Mouse (Mus musculus) C2C12 (cell line): ENCODE results near the gene Lfng.

Source experiments
- CTCF ChIP-seq: IDR thresholded peaks from one replicate; pipeline ENCODE4 v1.5.1; 2011; ENCODE audit not compliant: control insufficient read depth, insufficient read depth, insufficient read length
- MAX ChIP-seq: IDR thresholded peaks from one replicate; pipeline ENCODE4 v1.6.1; 2011; ENCODE audit warnings: mild to moderate bottlenecking, control low read depth
- USF1 ChIP-seq: IDR thresholded peaks from one replicate; pipeline ENCODE4 v1.6.1; 2011; ENCODE audit warnings: low read depth, mild to moderate bottlenecking, control low read depth, moderate library complexity

DNA sequence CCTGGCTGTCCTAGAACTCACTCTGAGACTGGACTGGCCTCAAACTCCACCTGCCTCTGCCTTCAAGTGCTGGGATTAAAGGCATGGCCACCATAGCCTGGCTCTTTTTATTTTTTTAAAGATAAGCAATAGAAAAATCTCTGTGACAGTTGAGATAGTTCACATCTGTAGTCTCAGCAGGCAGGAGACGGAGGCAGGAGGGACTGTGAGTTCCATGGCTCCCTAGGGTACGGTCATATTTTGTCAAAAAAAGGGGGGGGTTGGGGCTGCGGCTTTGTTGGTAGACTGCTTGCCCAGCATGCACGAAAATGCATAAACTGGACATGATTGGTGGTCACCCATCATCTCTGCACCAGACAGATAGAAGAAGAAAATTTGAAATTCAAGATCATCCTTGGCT lies 35.9 kb upstream of the Lfng start:
- TF ChIP-seq CTCF (no peak), USF1 (no peak), MAX (no peak)
